Mouse (Mus musculus) lung, adult 2 months (tissue): Measurements from ENCODE around the gene Fzr1. TPM values are rescaled to one million over a fixed set of nuclear protein-coding genes. Genes with fewer than 3 reads are reported as not detected.

Experiments used
- DNase-seq: peaks from one replicate; pipeline ENCODE4 v3.0.0; 2022
- H3K4me1 ChIP-seq: fragments of 200-500 bp; 2 replicates; pipeline ENCODE4 v1.6.1; 2011; ENCODE audit warnings: low read length; ENCODE audit not compliant: control insufficient read depth, insufficient read depth
- H3K4me3 ChIP-seq: fragments of 200-500 bp; replicated peaks from 2 replicates; pipeline ENCODE3; 2011; ENCODE audit warnings: low read depth, mild to moderate bottlenecking, control low read depth, low read length; ENCODE audit errors: extremely low read depth
- CTCF ChIP-seq: fragments of 200-500 bp; IDR thresholded peaks from 2 replicates; pipeline ENCODE4 v1.5.1; 2011; ENCODE audit warnings: mild to moderate bottlenecking, low read length, control low read depth; ENCODE audit not compliant: insufficient read depth
- POLR2A ChIP-seq: fragments of 200-500 bp; IDR thresholded peaks from 2 replicates; pipeline ENCODE4 v1.6.1; 2011; ENCODE audit warnings: low read depth, mild to moderate bottlenecking, control low read depth, low read length, borderline replicate concordance; ENCODE audit errors: extremely low read depth
- WGBS: fragments of 180-500 bp; shearing (Covaris S2); methylation state at CpG from one replicate; pipeline ENCODE4 v1.1.7; 2018; 5-methylcytosine and 5-hydroxymethylcytosine counted together
- polyA plus RNA-seq: library from polyadenylated mRNA; depleted of rRNA; stranded (reverse); fragments of >200 nt; gene quantifications from 2 replicates; pipeline ENCODE4 v1.2.3, GENCODE M21; 2012

The Fzr1 gene
- polyA plus RNA-seq, 1 experiment = 61.8 TPM

DNA sequence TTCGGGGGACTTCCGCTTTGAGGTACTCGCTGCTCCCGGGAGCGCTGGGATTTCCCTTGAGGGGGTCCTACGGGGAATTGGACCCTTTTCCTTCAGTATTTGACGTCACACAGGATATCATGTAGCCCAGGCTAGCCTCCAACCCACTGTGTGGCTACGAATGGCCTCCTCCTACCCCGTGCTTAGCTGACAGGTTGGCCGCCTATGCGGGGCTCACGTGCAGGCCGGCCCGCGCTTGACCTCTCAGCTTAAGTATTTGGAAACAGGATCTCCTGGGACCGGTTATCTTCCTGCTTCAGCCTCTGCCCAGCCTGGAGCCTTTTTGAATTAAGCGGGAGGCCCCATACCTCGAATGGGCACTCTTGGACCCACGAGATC is 6.3 kb upstream of the Fzr1 start:
- Histone ChIP-seq H3K4me3 (peak overlapping the region; percentile 68), H3K4me1 (peaks cover 14% of the 10 kb centered on the region; the same call in 1 of the 2 replicates)
- no peak for DNase-seq
- no peak for TF ChIP-seq POLR2A
- no peak for TF ChIP-seq CTCF
- under 1% methylated on average over 19 of the region's 19 CpGs for WGBS

DNA sequence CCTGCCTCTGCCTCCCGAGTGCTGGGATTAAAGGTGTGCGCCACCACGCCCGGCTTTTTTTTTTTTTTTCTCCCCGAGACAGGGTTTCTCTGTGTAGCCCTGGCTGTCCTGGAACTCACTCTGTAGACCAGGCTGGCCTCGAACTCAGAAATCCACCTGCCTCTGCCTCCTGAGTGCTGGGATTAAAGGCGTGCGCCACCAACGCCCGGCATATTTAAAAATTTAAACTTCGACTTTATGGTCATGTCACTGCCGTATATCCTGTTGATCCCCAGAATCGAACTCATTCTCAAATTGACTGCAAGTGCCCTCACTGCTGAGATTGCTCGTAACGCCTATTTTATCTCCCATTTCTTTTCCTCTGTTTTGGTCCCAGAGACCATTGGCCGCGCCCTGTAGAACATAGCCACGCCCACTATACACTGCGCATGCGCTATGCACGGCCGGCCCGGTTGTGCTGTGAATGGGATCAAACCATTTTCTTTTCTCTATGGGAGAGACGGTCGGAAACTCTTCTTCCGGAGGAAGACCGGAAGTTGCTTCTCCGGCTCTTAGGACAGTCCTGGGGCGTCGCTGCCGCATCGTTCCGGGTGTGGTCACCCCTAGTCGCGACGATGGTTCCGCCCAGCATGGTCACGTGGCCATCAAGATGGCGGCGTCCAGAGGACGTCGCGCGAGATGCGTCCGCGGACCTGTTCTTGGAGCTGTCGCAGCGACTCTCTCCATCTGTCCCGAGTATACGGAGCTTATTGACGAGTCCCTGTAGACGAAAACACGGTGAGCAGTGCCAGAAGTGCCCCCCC is 5.7 kb upstream of the Fzr1 start, which contains the start of the genes Dohh and Gm48551:
Gene Dohh, plus strand, starts transcription at position 627 of the 803 bp plus-strand sequence.
Gene Gm48551, plus strand, starts transcription at position 665 of the 803 bp plus-strand sequence.
- TF ChIP-seq CTCF (no peak), POLR2A (peak; percentile 96)
- Histone ChIP-seq H3K4me1 (peaks cover 10% of the 10 kb centered on the region; the same call in 1 of the 2 replicates), H3K4me3 (peak within 1 kb of the TSS; percentile 68)
- DNase-seq = peak; percentile 99
- WGBS = 7% methylated on average over 54 of the region's 54 CpGs

- no peak overlapping the region for H3K4me3 ChIP-seq
- 37% methylated on average over 5 of the region's 5 CpGs for WGBS
- peaks cover 10% of the 10 kb centered on the region; the same call in 1 of the 2 replicates for H3K4me1 ChIP-seq
- no peak for DNase-seq
- TF ChIP-seq POLR2A (no peak), CTCF (no peak)
Measured at GRCm38 (mm10) chr10:81382039-81382438, 3.7 kb upstream of the Fzr1 start.

- Histone ChIP-seq H3K4me1 (peaks cover 11% of the 10 kb centered on the region; the same call in 1 of the 2 replicates), H3K4me3 (no peak overlapping the region)
- no peak for TF ChIP-seq POLR2A
- no peak for TF ChIP-seq CTCF
- 83% methylated on average over 6 of the region's 6 CpGs for WGBS
- no peak for DNase-seq
Measured at GRCm38 (mm10) chr10:81379809-81380378, 1.6 kb upstream of the Fzr1 start.

DNA sequence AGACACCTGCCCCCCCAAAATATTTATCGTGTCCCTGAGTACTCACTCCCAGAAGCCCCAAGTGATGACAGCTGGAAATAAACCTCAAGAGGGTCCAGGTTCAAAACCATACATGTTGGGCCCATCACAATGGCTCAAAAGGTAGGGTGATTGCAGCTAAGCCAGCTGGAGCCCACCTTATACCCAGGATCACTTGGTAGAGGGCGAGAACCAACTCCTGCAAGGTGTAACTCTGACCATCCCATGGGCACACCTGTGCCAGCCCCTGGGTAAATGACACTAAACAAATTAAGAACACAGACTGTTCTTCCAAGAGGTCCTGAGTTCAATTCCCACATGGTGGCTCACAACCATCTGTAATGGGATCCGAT is 852 bp upstream of the Fzr1 start:
- no peak for DNase-seq
- peaks cover 11% of the 10 kb centered on the region; the same call in 1 of the 2 replicates for H3K4me1 ChIP-seq
- H3K4me3 ChIP-seq = no peak overlapping the region
- WGBS = 58% methylated on average over 3 of the region's 3 CpGs
- TF ChIP-seq POLR2A (no peak), CTCF (no peak)

GRCm38 (mm10) chr10:81378553-81379182 is 352 bp upstream of the Fzr1 start:
- under 1% methylated on average over 46 of the region's 46 CpGs for WGBS
- H3K4me1 ChIP-seq = peaks cover 11% of the 10 kb centered on the region; the same call in 1 of the 2 replicates

GRCm38 (mm10) chr10:81377362-81377664 is 1.0 kb downstream of the Fzr1 start:
- Histone ChIP-seq H3K4me3 (no peak overlapping the region), H3K4me1 (peaks cover 9% of the 10 kb centered on the region; the same call in 1 of the 2 replicates)
- TF ChIP-seq POLR2A = no peak
- no peak for TF ChIP-seq CTCF
- 41% methylated on average over 2 of the region's 2 CpGs for WGBS
- no peak for DNase-seq

More at GRCm38 (mm10) chr10:81378553-81379182, 352 bp upstream of the Fzr1 start:
- H3K4me3 ChIP-seq = peak overlapping the region; percentile 79
- DNase-seq = peak; percentile 100
- no peak for TF ChIP-seq CTCF
- TF ChIP-seq POLR2A = peak; percentile 55; the same call in 1 of the 2 replicates

DNA sequence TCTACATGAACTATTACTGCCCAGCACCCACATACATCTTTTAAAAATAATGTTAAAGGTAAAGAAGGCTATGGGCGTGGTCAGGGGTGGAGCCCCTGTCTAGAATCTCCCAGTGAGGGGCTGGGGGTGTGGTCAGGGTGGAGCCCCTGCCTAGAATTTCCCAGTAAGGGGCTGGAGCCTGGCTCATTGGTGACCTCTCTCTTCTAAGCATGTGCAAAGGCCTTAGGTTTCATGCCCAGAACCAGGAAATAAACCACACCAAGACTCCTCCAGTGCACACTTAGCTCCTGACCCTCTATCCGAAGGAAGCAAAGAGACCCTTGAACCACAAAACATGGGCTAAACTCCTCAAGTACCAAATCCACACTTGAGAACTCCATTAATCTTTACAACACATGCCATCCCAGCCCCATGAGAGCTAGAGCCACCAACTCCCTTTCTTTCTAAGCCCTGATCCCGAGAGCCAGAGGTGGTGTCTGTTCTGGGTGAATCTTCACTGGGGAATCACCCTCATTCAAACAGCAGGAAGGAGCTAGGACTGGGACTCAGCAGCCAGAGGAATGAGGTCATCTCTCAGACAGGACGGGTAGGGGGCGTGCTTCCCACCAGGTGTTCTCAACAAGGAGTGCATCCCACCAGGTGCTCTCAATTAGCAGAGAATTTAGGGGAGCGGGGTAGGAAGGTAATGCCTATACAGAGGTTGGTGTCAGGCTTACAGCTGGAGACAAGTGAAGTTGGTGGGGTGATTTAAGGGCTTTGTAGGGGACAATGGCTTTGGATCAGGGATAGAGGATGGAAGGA is 1.6 kb downstream of the Fzr1 start:
- no peak overlapping the region for H3K4me3 ChIP-seq

DNA sequence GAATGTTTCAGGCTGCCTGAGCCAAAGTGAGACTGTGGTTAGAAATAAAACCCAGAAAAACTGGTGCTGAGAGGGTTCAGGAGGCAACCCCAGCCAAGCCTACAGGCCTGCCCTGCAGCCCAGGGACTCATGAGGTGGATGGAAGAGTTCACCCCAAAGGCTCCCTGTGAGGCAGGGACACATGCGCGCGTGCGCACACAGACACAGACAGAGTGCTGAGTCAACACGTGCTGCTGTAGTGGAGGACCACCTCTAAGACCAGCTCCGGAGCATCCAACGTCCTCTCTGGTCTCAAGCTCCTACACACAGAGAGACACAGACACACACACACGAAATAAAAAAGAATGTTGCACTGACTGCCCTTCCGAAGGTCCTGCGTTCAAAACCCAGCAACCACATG is 3.0 kb downstream of the Fzr1 start:
- Histone ChIP-seq H3K4me1 (peaks cover 6% of the 10 kb centered on the region; the same call in 1 of the 2 replicates), H3K4me3 (no peak overlapping the region)
- no peak for DNase-seq
- TF ChIP-seq POLR2A = no peak
- no peak for TF ChIP-seq CTCF
- 89% methylated on average over 10 of the region's 10 CpGs for WGBS

More for the DNA sequence above, 1.6 kb downstream of the Fzr1 start:
- peaks cover 6% of the 10 kb centered on the region; the same call in 1 of the 2 replicates for H3K4me1 ChIP-seq
- TF ChIP-seq POLR2A = no peak
- 35% methylated on average over 6 of the region's 6 CpGs for WGBS
- no peak for DNase-seq
